Mouse (Mus musculus) liver, embryonic 13.5 days (tissue): ENCODE results near the gene Pkn1. TPM values are rescaled to one million over a fixed set of nuclear protein-coding genes. Genes with fewer than 3 reads are reported as not detected.

Experiments used
- ATAC-seq: fragments of 200-750 bp; cut with Nextera tagmentation; 2 replicates; pipeline ENCODE4 v1.8.0; 2017; ENCODE audit warnings: low read depth, mild to moderate bottlenecking, moderate number of reproducible peaks, moderate library complexity
- DNase-seq: peaks from one replicate; pipeline ENCODE4 v3.0.0; 2022
- H3K27ac ChIP-seq: fragments of 300-500 bp; sonication (generic); 2 replicates; pipeline ENCODE4 v1.5.1; 2015; ENCODE audit warnings: moderate library complexity, mild to moderate bottlenecking, inconsistent platforms
- H3K27me3 ChIP-seq: fragments of 300-500 bp; sonication (generic); 2 replicates; pipeline ENCODE4 v1.6.1; 2015; ENCODE audit warnings: mild to moderate bottlenecking, inconsistent platforms
- H3K36me3 ChIP-seq: fragments of 300-500 bp; sonication (generic); 2 replicates; pipeline ENCODE4 v1.6.1; 2015; ENCODE audit warnings: mild to moderate bottlenecking, inconsistent platforms
- H3K4me1 ChIP-seq: fragments of 300-500 bp; sonication (generic); replicated peaks from 2 replicates; pipeline ENCODE4 v1.6.1; 2015; ENCODE audit warnings: inconsistent platforms
- H3K4me2 ChIP-seq: fragments of 300-500 bp; sonication (generic); 2 replicates; pipeline ENCODE4 v1.6.1; 2015; ENCODE audit warnings: inconsistent platforms, mild to moderate bottlenecking, moderate library complexity
- H3K4me3 ChIP-seq: fragments of 300-500 bp; sonication (generic); replicated peaks from 2 replicates; pipeline ENCODE4 v1.5.1; 2015; ENCODE audit warnings: mild to moderate bottlenecking, inconsistent platforms
- H3K9ac ChIP-seq: fragments of 300-500 bp; sonication (generic); 2 replicates; pipeline ENCODE4 v1.6.1; 2015; ENCODE audit warnings: mild to moderate bottlenecking, inconsistent platforms
- H3K9me3 ChIP-seq: fragments of 300-500 bp; sonication (generic); replicated peaks from 2 replicates; pipeline ENCODE4 v1.6.1; 2016; ENCODE audit warnings: inconsistent platforms
- WGBS: fragments of 180-500 bp; shearing (Covaris S2); methylation state at CpG from one replicate; pipeline ENCODE4 v1.1.7; 2015; ENCODE audit not compliant: insufficient replicate concordance; 5-methylcytosine and 5-hydroxymethylcytosine counted together
- polyA plus RNA-seq: library from polyadenylated mRNA; unstranded; fragments of >200 nt; fragmentation: Nextera tagmentation; extraction: Ambion mirVana; gene quantifications from 2 replicates; pipeline ENCODE4 v1.2.1, GENCODE M21; 2015

The Pkn1 gene
- polyA plus RNA-seq, 1 experiment from 2014 or later = 11.8 TPM

GRCm38 (mm10) chr8:83664096-83664495, 34.9 kb downstream of the Pkn1 start:
- H3K9ac ChIP-seq = no peak overlapping the region
- 82% methylated on average over 13 of the region's 13 CpGs for WGBS
- ATAC-seq = no peak
- H3K27ac ChIP-seq = no peak overlapping the region
- 0 out of 2 replicates have a peak, but pooled peaks cover 3% of the 10 kb centered on the region for H3K36me3 ChIP-seq
- no peaks in the 10 kb centered on the region for H3K9me3 ChIP-seq
- peaks cover 16% of the 10 kb centered on the region; the same call in 1 of the 2 replicates for H3K27me3 ChIP-seq
- no peak overlapping the region for H3K4me3 ChIP-seq
- DNase-seq = no peak
- no peak overlapping the region for H3K4me2 ChIP-seq
- peaks cover 66% of the 10 kb centered on the region for H3K4me1 ChIP-seq

- WGBS = 1% methylated on average over 4 of the region's 4 CpGs
- peaks cover 58% of the 10 kb centered on the region for H3K4me1 ChIP-seq
- H3K4me2 ChIP-seq = no peak overlapping the region
- ATAC-seq (peak; percentile 55), DNase-seq (peak; percentile 76)
- 0 out of 2 replicates have a peak, but pooled peaks cover 3% of the 10 kb centered on the region for H3K36me3 ChIP-seq
- H3K9me3 ChIP-seq = no peaks in the 10 kb centered on the region
- H3K27ac ChIP-seq = no peak overlapping the region; the same call in 1 of the 2 replicates
- 0 out of 2 replicates have a peak overlapping the region, but pooled peaks have one; percentile 8 for H3K9ac ChIP-seq
- peaks cover 7% of the 10 kb centered on the region; the same call in 1 of the 2 replicates for H3K27me3 ChIP-seq
- H3K4me3 ChIP-seq = no peak overlapping the region
Observed at GRCm38 (mm10) chr8:83662421-83662826, 36.6 kb downstream of the Pkn1 start.

- WGBS = 44% methylated on average over 22 of the region's 22 CpGs
- no peaks in the 10 kb centered on the region for H3K9me3 ChIP-seq
- no peak overlapping the region; the same call in 1 of the 2 replicates for H3K4me3 ChIP-seq
- DNase-seq = no peak
- H3K27ac ChIP-seq = no peak overlapping the region
- peaks cover 60% of the 10 kb centered on the region for H3K4me1 ChIP-seq
- H3K4me2 ChIP-seq = peak overlapping the region; percentile 39; the same call in 1 of the 2 replicates
- no peaks in the 10 kb centered on the region for H3K27me3 ChIP-seq
- ATAC-seq = no peak
- peak overlapping the region; percentile 49 for H3K9ac ChIP-seq
- H3K36me3 ChIP-seq = 0 out of 2 replicates have a peak, but pooled peaks cover 3% of the 10 kb centered on the region
Observed at GRCm38 (mm10) chr8:83660995-83661680, 37.8 kb downstream of the Pkn1 start.

- DNase-seq (no peak), ATAC-seq (no peak)
- WGBS = 32% methylated on average over 8 of the region's 8 CpGs
- Histone ChIP-seq H3K27ac (no peak overlapping the region), H3K36me3 (0 out of 2 replicates have a peak, but pooled peaks cover 3% of the 10 kb centered on the region), H3K9ac (peak overlapping the region; percentile 49; the same call in 1 of the 2 replicates), H3K9me3 (no peaks in the 10 kb centered on the region), H3K4me3 (no peak overlapping the region), H3K4me2 (peak overlapping the region; percentile 39; the same call in 1 of the 2 replicates), H3K4me1 (peaks cover 63% of the 10 kb centered on the region), H3K27me3 (no peaks in the 10 kb centered on the region)
Observed at GRCm38 (mm10) chr8:83660545-83660944, 38.4 kb downstream of the Pkn1 start.

GRCm38 (mm10) chr8:83656484-83657246, 42.3 kb downstream of the Pkn1 start:
- Histone ChIP-seq H3K27me3 (no peaks in the 10 kb centered on the region), H3K4me3 (no peak overlapping the region), H3K9ac (peak overlapping the region; percentile 36), H3K27ac (peak overlapping the region; percentile 79), H3K4me1 (peaks cover 73% of the 10 kb centered on the region), H3K9me3 (no peaks in the 10 kb centered on the region), H3K36me3 (no peaks in the 10 kb centered on the region), H3K4me2 (0 out of 2 replicates have a peak overlapping the region, but pooled peaks have one; percentile 30)
- DNase-seq (no peak), ATAC-seq (0 out of 2 replicates have a peak, but pooled peaks have one; percentile 19)
- WGBS = 32% methylated on average over 13 of the region's 13 CpGs

GRCm38 (mm10) chr8:83656043-83656442, 42.9 kb downstream of the Pkn1 start:
- Histone ChIP-seq H3K9ac (no peak overlapping the region), H3K4me3 (no peak overlapping the region), H3K4me2 (no peak overlapping the region), H3K27ac (peak overlapping the region; percentile 79; the same call in 1 of the 2 replicates), H3K4me1 (peaks cover 69% of the 10 kb centered on the region), H3K9me3 (no peaks in the 10 kb centered on the region), H3K27me3 (no peaks in the 10 kb centered on the region), H3K36me3 (no peaks in the 10 kb centered on the region)
- WGBS = 79% methylated on average over 9 of the region's 9 CpGs
- ATAC-seq (no peak), DNase-seq (no peak)

- H3K4me1 ChIP-seq = peaks cover 55% of the 10 kb centered on the region
- no peak for ATAC-seq
- 83% methylated on average over 6 of the region's 6 CpGs for WGBS
Observed at GRCm38 (mm10) chr8:83654725-83655124, 44.3 kb downstream of the Pkn1 start.

GRCm38 (mm10) chr8:83653662-83654017, 45.3 kb downstream of the Pkn1 start:
- Histone ChIP-seq H3K4me2 (peak overlapping the region; percentile 90), H3K4me1 (peaks cover 54% of the 10 kb centered on the region), H3K36me3 (no peaks in the 10 kb centered on the region), H3K9me3 (no peaks in the 10 kb centered on the region), H3K27me3 (no peaks in the 10 kb centered on the region), H3K4me3 (peak overlapping the region; percentile 88), H3K9ac (peak overlapping the region; percentile 93), H3K27ac (peak overlapping the region; percentile 86)
- ATAC-seq (no peak), DNase-seq (no peak)
- 27% methylated on average over 10 of the region's 10 CpGs for WGBS

More at GRCm38 (mm10) chr8:83654725-83655124, 44.3 kb downstream of the Pkn1 start:
- no peak overlapping the region for H3K4me3 ChIP-seq
- H3K9ac ChIP-seq = peak overlapping the region; percentile 9; the same call in 1 of the 2 replicates
- no peaks in the 10 kb centered on the region for H3K9me3 ChIP-seq
- DNase-seq = no peak
- H3K36me3 ChIP-seq = no peaks in the 10 kb centered on the region
- peak overlapping the region; percentile 53; the same call in 1 of the 2 replicates for H3K27ac ChIP-seq
- H3K27me3 ChIP-seq = no peaks in the 10 kb centered on the region
- 0 out of 2 replicates have a peak overlapping the region, but pooled peaks have one; percentile 15 for H3K4me2 ChIP-seq

- H3K9me3 ChIP-seq = no peaks in the 10 kb centered on the region
- DNase-seq = no peak
- no peaks in the 10 kb centered on the region for H3K36me3 ChIP-seq
- under 1% methylated on average over 33 of the region's 46 CpGs for WGBS
- H3K4me2 ChIP-seq = peak overlapping the region; percentile 90
- peak; percentile 30 for ATAC-seq
- H3K4me1 ChIP-seq = peaks cover 54% of the 10 kb centered on the region
- H3K27ac ChIP-seq = peak overlapping the region; percentile 86
- peak overlapping the region; percentile 88 for H3K4me3 ChIP-seq
- no peaks in the 10 kb centered on the region for H3K27me3 ChIP-seq
- peak overlapping the region; percentile 93 for H3K9ac ChIP-seq
Observed at GRCm38 (mm10) chr8:83652744-83653661, 46.0 kb downstream of the Pkn1 start.

GRCm38 (mm10) chr8:83652030-83652743, 46.8 kb downstream of the Pkn1 start, which contains the start of gene Gipc1:
Gene Gipc1 (plus strand): TSS chr8:83652677.
- Histone ChIP-seq H3K27ac (peak within 1 kb of the TSS; percentile 86), H3K27me3 (no peaks in the 10 kb centered on the region), H3K4me3 (peak within 1 kb of the TSS; percentile 88), H3K36me3 (no peaks in the 10 kb centered on the region), H3K4me2 (peak within 1 kb of the TSS; percentile 90), H3K9ac (peak within 1 kb of the TSS; percentile 93), H3K4me1 (peaks cover 46% of the 10 kb centered on the region), H3K9me3 (no peaks in the 10 kb centered on the region)
- ATAC-seq (peak; percentile 95), DNase-seq (peak; percentile 95)
- WGBS = 6% methylated on average over 41 of the region's 50 CpGs
